Mouse (Mus musculus) embryonic facial prominence, embryonic 15.5 days (tissue): Measurements from ENCODE around the gene Ip6k2. TPM values are rescaled to one million over a fixed set of nuclear protein-coding genes. Genes with fewer than 3 reads are reported as not detected.

ENCODE experiments used
- ATAC-seq: fragments of 200-750 bp; cut with Nextera tagmentation; 2 replicates; pipeline ENCODE4 v1.8.0; 2017; ENCODE audit warnings: low read depth, moderate TSS enrichment; ENCODE audit not compliant: insufficient number of reproducible peaks, low FRiP score, low TSS enrichment
- H3K27ac ChIP-seq: fragments of 300-500 bp; sonication (generic); replicated peaks from 2 replicates; pipeline ENCODE4 v1.5.1; 2015; ENCODE audit warnings: mild to moderate bottlenecking, inconsistent platforms
- H3K27me3 ChIP-seq: fragments of 300-500 bp; sonication (generic); 2 replicates; pipeline ENCODE4 v1.6.1; 2015; ENCODE audit warnings: inconsistent platforms
- H3K36me3 ChIP-seq: fragments of 300-500 bp; sonication (generic); 2 replicates; pipeline ENCODE4 v1.6.1; 2015; ENCODE audit warnings: mild to moderate bottlenecking, inconsistent platforms
- H3K4me1 ChIP-seq: fragments of 300-500 bp; sonication (generic); 2 replicates; pipeline ENCODE4 v1.6.1; 2015; ENCODE audit warnings: inconsistent platforms
- H3K4me2 ChIP-seq: fragments of 300-500 bp; sonication (generic); replicated peaks from 2 replicates; pipeline ENCODE4 v1.6.1; 2015; ENCODE audit warnings: mild to moderate bottlenecking, inconsistent platforms
- H3K4me3 ChIP-seq: fragments of 300-500 bp; sonication (generic); replicated peaks from 2 replicates; pipeline ENCODE4 v1.5.1; 2015; ENCODE audit warnings: mild to moderate bottlenecking, inconsistent platforms
- H3K9ac ChIP-seq: fragments of 300-500 bp; sonication (generic); 2 replicates; pipeline ENCODE4 v1.6.1; 2015; ENCODE audit warnings: inconsistent platforms
- H3K9me3 ChIP-seq: fragments of 300-500 bp; sonication (generic); replicated peaks from 2 replicates; pipeline ENCODE4 v1.6.1; 2016; ENCODE audit warnings: inconsistent platforms
- WGBS: fragments of 180-500 bp; shearing (Covaris S2); methylation state at CpG from one replicate; pipeline ENCODE4 v1.1.7; 2015; 5-methylcytosine and 5-hydroxymethylcytosine counted together
- polyA plus RNA-seq: library from polyadenylated mRNA; unstranded; fragments of >200 nt; fragmentation: Nextera tagmentation; extraction: Ambion mirVana; gene quantifications from 2 replicates; pipeline ENCODE4 v1.2.1, GENCODE M21; 2015

Gene Ip6k2
- 89.7 and 101 TPM in 2 replicates for polyA plus RNA-seq

DNA sequence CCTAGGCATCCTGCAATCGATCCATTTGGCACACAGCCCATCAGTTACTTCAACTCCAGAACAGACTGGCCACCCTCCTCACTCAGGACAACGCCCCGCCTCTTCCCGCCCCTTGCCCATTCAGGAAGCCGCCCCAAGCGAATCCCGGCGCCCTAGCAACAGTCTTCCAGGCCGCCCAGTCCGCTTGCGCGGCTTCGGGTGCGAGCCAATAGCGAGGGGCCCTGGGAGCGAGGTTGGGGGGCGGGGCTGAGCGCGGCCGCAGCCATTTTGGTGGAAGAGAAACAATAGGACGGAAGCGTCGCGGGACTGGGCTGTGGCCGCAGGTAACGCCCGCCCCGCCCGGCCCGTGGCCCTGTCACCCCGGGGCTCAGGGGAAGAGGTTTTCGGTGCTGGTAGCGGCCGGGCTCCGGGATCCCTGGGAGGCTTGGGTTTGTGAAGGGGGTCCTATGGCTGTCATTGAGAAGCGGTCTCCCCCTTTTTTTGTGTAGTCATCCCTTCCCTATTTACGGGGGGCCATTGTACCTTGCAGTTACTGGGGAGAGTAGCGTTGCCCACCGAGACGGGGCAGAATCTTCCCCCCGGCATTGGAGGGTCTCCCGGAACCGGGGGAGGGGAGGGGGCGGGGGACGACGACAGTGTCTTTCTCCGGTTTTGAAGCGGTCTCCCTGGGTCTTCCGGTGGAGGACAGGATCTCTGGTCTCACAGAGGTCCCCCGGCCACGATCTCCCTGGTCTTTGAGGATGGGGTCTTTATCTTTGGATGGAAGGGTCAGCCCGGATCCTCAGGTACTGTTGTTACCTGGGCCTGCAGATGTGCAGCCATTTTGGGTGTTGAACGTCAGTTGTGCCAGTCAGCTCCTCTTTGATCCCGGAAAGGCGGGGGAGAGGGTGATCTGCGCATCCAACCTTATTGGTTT, at the start of gene Ip6k2:
TSS of gene Ip6k2 (plus strand) at position 249 of the 916 bp plus-strand sequence.
- Histone ChIP-seq H3K4me3 (peak within 1 kb of the TSS; percentile 89), H3K27me3 (no peaks in the 10 kb centered on the region), H3K27ac (peak within 1 kb of the TSS; percentile 84), H3K4me1 (peaks cover 39% of the 10 kb centered on the region), H3K36me3 (no peaks in the 10 kb centered on the region), H3K4me2 (peak within 1 kb of the TSS; percentile 63), H3K9ac (peak within 1 kb of the TSS; percentile 88), H3K9me3 (no peaks in the 10 kb centered on the region)
- ATAC-seq, result peak; percentile 98
- under 1% methylated on average over 52 of the region's 56 CpGs for WGBS

GRCm38 (mm10) chr9:108734626-108735025, 49.0 kb upstream of the Ip6k2 start:
- Histone ChIP-seq H3K9me3 (no peaks in the 10 kb centered on the region), H3K27ac (no peak overlapping the region), H3K27me3 (no peaks in the 10 kb centered on the region), H3K9ac (no peak overlapping the region), H3K36me3 (peaks cover 23% of the 10 kb centered on the region), H3K4me2 (no peak overlapping the region), H3K4me3 (no peak overlapping the region), H3K4me1 (no peaks in the 10 kb centered on the region)
- ATAC-seq, result no peak

- Histone ChIP-seq H3K4me1 (no peaks in the 10 kb centered on the region), H3K27ac (no peak overlapping the region; the same call in 1 of the 2 replicates), H3K9me3 (no peaks in the 10 kb centered on the region), H3K4me3 (no peak overlapping the region), H3K27me3 (no peaks in the 10 kb centered on the region), H3K4me2 (no peak overlapping the region), H3K9ac (no peak overlapping the region), H3K36me3 (peaks cover 41% of the 10 kb centered on the region)
- no peak for ATAC-seq
- 40% methylated on average over 3 of the region's 3 CpGs for WGBS
Observed at GRCm38 (mm10) chr9:108739239-108739638, 44.4 kb upstream of the Ip6k2 start.

DNA sequence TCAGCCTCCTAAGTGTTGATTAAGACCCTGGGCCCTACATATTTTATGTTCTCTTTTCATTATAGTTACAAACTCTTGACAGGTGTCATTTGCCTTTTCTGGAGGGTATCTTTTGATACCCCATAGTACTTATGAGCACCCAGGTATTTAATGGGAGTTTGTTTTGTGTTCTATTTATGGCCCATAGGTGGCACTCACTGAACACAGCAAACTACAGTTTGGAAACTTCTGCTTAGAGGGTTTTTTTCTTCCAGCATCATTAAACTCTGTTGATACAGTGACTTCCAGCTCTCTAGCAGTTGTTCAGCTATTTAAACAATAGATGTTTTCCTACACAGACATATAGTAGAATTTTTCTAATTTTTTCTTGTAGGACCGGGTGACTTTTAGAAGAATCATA, 43.5 kb upstream of the Ip6k2 start:
- H3K4me1 ChIP-seq, result no peaks in the 10 kb centered on the region
- H3K36me3 ChIP-seq, result peaks cover 37% of the 10 kb centered on the region
- no peak overlapping the region for H3K9ac ChIP-seq
- ATAC-seq, result no peak
- WGBS, result 88% methylated on average over 1 of the region's 1 CpGs
- H3K27me3 ChIP-seq, result no peaks in the 10 kb centered on the region
- no peak overlapping the region for H3K27ac ChIP-seq
- H3K4me3 ChIP-seq, result no peak overlapping the region
- no peak overlapping the region for H3K4me2 ChIP-seq
- H3K9me3 ChIP-seq, result no peaks in the 10 kb centered on the region

- Histone ChIP-seq H3K4me2 (no peak overlapping the region), H3K36me3 (peaks cover 53% of the 10 kb centered on the region), H3K9ac (no peak overlapping the region), H3K4me3 (no peak overlapping the region), H3K27me3 (no peaks in the 10 kb centered on the region), H3K9me3 (no peaks in the 10 kb centered on the region), H3K4me1 (no peaks in the 10 kb centered on the region), H3K27ac (no peak overlapping the region)
- no peak for ATAC-seq
- WGBS, result 85% methylated on average over 9 of the region's 9 CpGs
Observed at GRCm38 (mm10) chr9:108742048-108742447, 41.5 kb upstream of the Ip6k2 start.

- Histone ChIP-seq H3K9me3 (no peaks in the 10 kb centered on the region), H3K27ac (no peak overlapping the region), H3K4me2 (no peak overlapping the region), H3K9ac (no peak overlapping the region), H3K4me1 (no peaks in the 10 kb centered on the region), H3K4me3 (no peak overlapping the region), H3K27me3 (no peaks in the 10 kb centered on the region), H3K36me3 (peaks cover 66% of the 10 kb centered on the region)
- no peak for ATAC-seq
- WGBS, result 83% methylated on average over 14 of the region's 14 CpGs
Observed at GRCm38 (mm10) chr9:108746876-108747499, 36.6 kb upstream of the Ip6k2 start.

- no peak for ATAC-seq
- Histone ChIP-seq H3K4me1 (no peaks in the 10 kb centered on the region), H3K27me3 (no peaks in the 10 kb centered on the region), H3K4me3 (no peak overlapping the region), H3K9me3 (no peaks in the 10 kb centered on the region), H3K4me2 (no peak overlapping the region), H3K27ac (no peak overlapping the region), H3K36me3 (peaks cover 61% of the 10 kb centered on the region), H3K9ac (no peak overlapping the region)
- 92% methylated on average over 3 of the region's 3 CpGs for WGBS
Observed at GRCm38 (mm10) chr9:108747694-108748093, 35.9 kb upstream of the Ip6k2 start.

DNA sequence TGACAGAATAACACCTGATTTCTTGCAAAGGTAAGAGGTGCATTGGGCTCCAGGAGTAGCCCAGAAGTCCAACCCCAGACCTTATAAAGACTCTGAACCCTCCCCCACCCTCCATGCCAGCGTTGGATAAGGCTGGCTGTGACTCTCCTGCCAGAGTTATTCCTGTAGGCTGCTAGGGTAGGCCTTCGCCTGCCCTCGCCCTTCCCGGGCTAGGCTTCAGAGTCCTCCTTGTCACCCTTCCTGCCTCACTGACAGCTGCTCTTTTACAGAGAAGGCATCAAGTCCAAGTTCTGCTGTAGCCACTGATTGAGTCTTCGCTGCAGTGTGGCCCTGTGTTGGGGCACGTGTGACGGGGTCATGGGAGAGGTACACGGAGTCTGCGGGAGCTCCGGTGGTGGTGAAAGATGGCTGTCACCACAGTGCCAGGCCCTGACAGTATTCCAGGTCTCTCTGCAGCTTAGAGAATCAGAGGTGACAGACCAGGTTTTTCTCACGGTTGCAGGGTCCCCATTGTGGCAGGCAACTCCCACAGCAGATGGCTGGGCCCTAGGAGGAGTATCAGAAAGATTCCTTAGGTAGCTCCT, 34.9 kb upstream of the Ip6k2 start:
- no peak for ATAC-seq
- no peak overlapping the region for H3K4me3 ChIP-seq
- H3K27me3 ChIP-seq, result no peaks in the 10 kb centered on the region
- H3K36me3 ChIP-seq, result peaks cover 52% of the 10 kb centered on the region
- 81% methylated on average over 11 of the region's 11 CpGs for WGBS
- H3K4me2 ChIP-seq, result no peak overlapping the region
- no peaks in the 10 kb centered on the region for H3K9me3 ChIP-seq
- no peaks in the 10 kb centered on the region for H3K4me1 ChIP-seq
- H3K27ac ChIP-seq, result no peak overlapping the region
- H3K9ac ChIP-seq, result no peak overlapping the region

- Histone ChIP-seq H3K27me3 (no peaks in the 10 kb centered on the region), H3K36me3 (peaks cover 37% of the 10 kb centered on the region), H3K4me2 (no peak overlapping the region), H3K4me1 (no peaks in the 10 kb centered on the region), H3K9ac (no peak overlapping the region), H3K9me3 (no peaks in the 10 kb centered on the region), H3K27ac (no peak overlapping the region), H3K4me3 (no peak overlapping the region)
- ATAC-seq, result no peak
- 82% methylated on average over 11 of the region's 11 CpGs for WGBS
Observed at GRCm38 (mm10) chr9:108750616-108751015, 33.0 kb upstream of the Ip6k2 start.

- 87% methylated on average over 11 of the region's 11 CpGs for WGBS
Observed at GRCm38 (mm10) chr9:108752142-108752920, 31.3 kb upstream of the Ip6k2 start.

GRCm38 (mm10) chr9:108753326-108753725, 30.3 kb upstream of the Ip6k2 start:
- Histone ChIP-seq H3K9me3 (no peaks in the 10 kb centered on the region), H3K36me3 (peaks cover 11% of the 10 kb centered on the region), H3K27ac (no peak overlapping the region), H3K4me3 (no peak overlapping the region), H3K27me3 (no peaks in the 10 kb centered on the region), H3K9ac (no peak overlapping the region), H3K4me2 (no peak overlapping the region), H3K4me1 (0 out of 2 replicates have a peak, but pooled peaks cover 3% of the 10 kb centered on the region)
- 73% methylated on average over 9 of the region's 9 CpGs for WGBS
- ATAC-seq, result no peak

More at GRCm38 (mm10) chr9:108752142-108752920, 31.3 kb upstream of the Ip6k2 start:
- Histone ChIP-seq H3K27ac (no peak overlapping the region), H3K4me1 (0 out of 2 replicates have a peak, but pooled peaks cover under 1% of the 10 kb centered on the region), H3K4me3 (no peak overlapping the region), H3K27me3 (no peaks in the 10 kb centered on the region), H3K9me3 (no peaks in the 10 kb centered on the region), H3K36me3 (peaks cover 19% of the 10 kb centered on the region), H3K9ac (no peak overlapping the region), H3K4me2 (no peak overlapping the region)
- ATAC-seq, result no peak
